Mouse (Mus musculus) hindbrain, embryonic 13.5 days (tissue): ENCODE measurements around the gene Rln3. TPM values are rescaled to one million over a fixed set of nuclear protein-coding genes. Genes with fewer than 3 reads are reported as not detected.
"Not testable (repeated sequence)": the region's sequence is repeated elsewhere in the genome, so short reads cannot be mapped to it uniquely, and the experiment has no call there.

ENCODE experiments used
- ATAC-seq: fragments of 200-750 bp; cut with Nextera tagmentation; 2 replicates; pipeline ENCODE4 v1.8.0; 2017; ENCODE audit warnings: moderate TSS enrichment; ENCODE audit not compliant: low FRiP score
- H3K27ac ChIP-seq: fragments of 300-500 bp; sonication (generic); 2 replicates; pipeline ENCODE4 v1.5.1; 2015; ENCODE audit warnings: inconsistent platforms, mild to moderate bottlenecking, moderate library complexity
- H3K27me3 ChIP-seq: fragments of 300-500 bp; sonication (generic); 2 replicates; pipeline ENCODE4 v1.6.1; 2015; ENCODE audit warnings: mild to moderate bottlenecking, inconsistent platforms
- H3K36me3 ChIP-seq: fragments of 300-500 bp; sonication (generic); 2 replicates; pipeline ENCODE4 v1.6.1; 2015; ENCODE audit warnings: mild to moderate bottlenecking, inconsistent platforms
- H3K4me1 ChIP-seq: fragments of 300-500 bp; sonication (generic); replicated peaks from 2 replicates; pipeline ENCODE4 v1.6.1; 2015; ENCODE audit warnings: inconsistent platforms
- H3K4me2 ChIP-seq: fragments of 300-500 bp; sonication (generic); 2 replicates; pipeline ENCODE4 v1.6.1; 2015; ENCODE audit warnings: inconsistent platforms, mild to moderate bottlenecking, moderate library complexity
- H3K4me3 ChIP-seq: fragments of 300-500 bp; sonication (generic); 2 replicates; pipeline ENCODE4 v1.5.1; 2015; ENCODE audit warnings: mild to moderate bottlenecking, inconsistent platforms
- H3K9ac ChIP-seq: fragments of 300-500 bp; sonication (generic); 2 replicates; pipeline ENCODE4 v1.6.1; 2015; ENCODE audit warnings: mild to moderate bottlenecking, inconsistent platforms
- H3K9me3 ChIP-seq: fragments of 300-500 bp; sonication (generic); 2 replicates; pipeline ENCODE4 v1.6.1; 2016; ENCODE audit warnings: inconsistent platforms
- WGBS: fragments of 180-500 bp; shearing (Covaris S2); methylation state at CpG from one replicate; pipeline ENCODE4 v1.1.7; 2015; 5-methylcytosine and 5-hydroxymethylcytosine counted together
- polyA plus RNA-seq: library from polyadenylated mRNA; unstranded; fragments of >200 nt; fragmentation: Nextera tagmentation; extraction: Ambion mirVana; gene quantifications from 2 replicates; pipeline ENCODE4 v1.2.1, GENCODE M21; 2015

Gene Rln3
- polyA plus RNA-seq, 1 experiment from 2014 or later = not detected

- peak; percentile 38; the same call in 1 of the 2 replicates for ATAC-seq
These were observed 32.9 kb downstream of the Rln3 start, which contains the start of gene 2210011C24Rik for GRCm38 (mm10) chr8:84011705-84012498. Gene 2210011C24Rik, minus strand, starts transcription at chr8:84012171.

GRCm38 (mm10) chr8:84010625-84011611 is 33.9 kb downstream of the Rln3 start:
- no peaks in the 10 kb centered on the region for H3K36me3 ChIP-seq
- WGBS = 2% methylated on average over 82 of the region's 83 CpGs
- peaks cover 27% of the 10 kb centered on the region for H3K4me1 ChIP-seq
- H3K9ac ChIP-seq = peak overlapping the region; percentile 77
- peaks cover 47% of the 10 kb centered on the region for H3K27me3 ChIP-seq
- peak overlapping the region; percentile 98 for H3K4me2 ChIP-seq
- peak overlapping the region; percentile 56 for H3K4me3 ChIP-seq
- no peaks in the 10 kb centered on the region for H3K9me3 ChIP-seq
- peak; percentile 46 for ATAC-seq
- H3K27ac ChIP-seq = no peak overlapping the region

More at GRCm38 (mm10) chr8:84011705-84012498, 32.9 kb downstream of the Rln3 start, which contains the start of gene 2210011C24Rik:
- WGBS = under 1% methylated on average over 45 of the region's 45 CpGs
- Histone ChIP-seq H3K4me1 (peaks cover 27% of the 10 kb centered on the region), H3K4me3 (peak within 1 kb of the TSS; percentile 56), H3K9ac (peak within 1 kb of the TSS; percentile 77), H3K4me2 (peak within 1 kb of the TSS; percentile 98), H3K27me3 (peaks cover 47% of the 10 kb centered on the region), H3K9me3 (no peaks in the 10 kb centered on the region), H3K27ac (no peak within 1 kb of the TSS), H3K36me3 (no peaks in the 10 kb centered on the region)

GRCm38 (mm10) chr8:84009876-84010275 is 34.9 kb downstream of the Rln3 start:
- ATAC-seq = no peak
- no peak overlapping the region for H3K4me2 ChIP-seq

GRCm38 (mm10) chr8:84008362-84008761 is 36.4 kb downstream of the Rln3 start:
- Histone ChIP-seq H3K27me3 (peaks cover 40% of the 10 kb centered on the region), H3K4me1 (peaks cover 39% of the 10 kb centered on the region), H3K4me2 (no peak overlapping the region), H3K4me3 (no peak overlapping the region), H3K9me3 (no peaks in the 10 kb centered on the region), H3K27ac (no peak overlapping the region), H3K9ac (no peak overlapping the region), H3K36me3 (no peaks in the 10 kb centered on the region)
- 34% methylated on average over 7 of the region's 7 CpGs for WGBS
- no peak for ATAC-seq

More at GRCm38 (mm10) chr8:84009876-84010275, 34.9 kb downstream of the Rln3 start:
- H3K27me3 ChIP-seq = peaks cover 47% of the 10 kb centered on the region
- H3K4me1 ChIP-seq = peaks cover 31% of the 10 kb centered on the region
- no peak overlapping the region for H3K27ac ChIP-seq
- H3K4me3 ChIP-seq = no peak overlapping the region
- no peak overlapping the region for H3K9ac ChIP-seq
- 1% methylated on average over 11 of the region's 11 CpGs for WGBS
- no peaks in the 10 kb centered on the region for H3K9me3 ChIP-seq
- H3K36me3 ChIP-seq = no peaks in the 10 kb centered on the region

GRCm38 (mm10) chr8:84005502-84005901 is 39.3 kb downstream of the Rln3 start:
- Histone ChIP-seq H3K27me3 (peaks cover 33% of the 10 kb centered on the region), H3K4me1 (peaks cover 32% of the 10 kb centered on the region)
- H3K9ac ChIP-seq, ATAC-seq, H3K27ac ChIP-seq, H3K36me3 ChIP-seq, H3K9me3 ChIP-seq, H3K4me2 ChIP-seq, H3K4me3 ChIP-seq: not testable (repeated sequence)
- 92% methylated on average over 7 of the region's 7 CpGs for WGBS

GRCm38 (mm10) chr8:84004533-84005201 is 40.1 kb downstream of the Rln3 start:
- ATAC-seq = peak; percentile 79
- Histone ChIP-seq H3K27me3 (peaks cover 34% of the 10 kb centered on the region), H3K27ac (peak overlapping the region; percentile 67), H3K4me2 (peak overlapping the region; percentile 90), H3K36me3 (peaks cover 5% of the 10 kb centered on the region), H3K9ac (peak overlapping the region; percentile 82), H3K9me3 (no peaks in the 10 kb centered on the region), H3K4me3 (peak overlapping the region; percentile 59), H3K4me1 (peaks cover 30% of the 10 kb centered on the region)
- WGBS = under 1% methylated on average over 30 of the region's 30 CpGs

- Histone ChIP-seq H3K4me1 (peaks cover 40% of the 10 kb centered on the region), H3K4me2 (peak overlapping the region; percentile 90), H3K9me3 (no peaks in the 10 kb centered on the region), H3K27ac (no peak overlapping the region), H3K36me3 (peaks cover 10% of the 10 kb centered on the region), H3K4me3 (peak overlapping the region; percentile 59), H3K9ac (peak overlapping the region; percentile 82), H3K27me3 (peaks cover 32% of the 10 kb centered on the region)
- ATAC-seq = no peak
- 80% methylated on average over 6 of the region's 6 CpGs for WGBS
These were observed 41.1 kb downstream of the Rln3 start for GRCm38 (mm10) chr8:84003612-84004246.

GRCm38 (mm10) chr8:84002957-84003611 is 41.7 kb downstream of the Rln3 start:
- no peak overlapping the region for H3K9ac ChIP-seq
- peaks cover 10% of the 10 kb centered on the region for H3K36me3 ChIP-seq
- peaks cover 42% of the 10 kb centered on the region for H3K4me1 ChIP-seq
- H3K9me3 ChIP-seq = no peaks in the 10 kb centered on the region
- H3K4me2 ChIP-seq = no peak overlapping the region; the same call in 1 of the 2 replicates
- 62% methylated on average over 12 of the region's 12 CpGs for WGBS
- H3K4me3 ChIP-seq = no peak overlapping the region
- H3K27me3 ChIP-seq = peaks cover 31% of the 10 kb centered on the region
- ATAC-seq = no peak
- H3K27ac ChIP-seq = no peak overlapping the region

GRCm38 (mm10) chr8:84001281-84002000 is 43.4 kb downstream of the Rln3 start, which contains the start of gene 1700067K01Rik:
Gene 1700067K01Rik, plus strand, starts transcription at chr8:84001502.
- Histone ChIP-seq H3K27me3 (peaks cover 31% of the 10 kb centered on the region), H3K4me2 (peak within 1 kb of the TSS; percentile 33), H3K27ac (no peak within 1 kb of the TSS), H3K9me3 (no peaks in the 10 kb centered on the region), H3K4me3 (peak within 1 kb of the TSS; percentile 17), H3K9ac (peak within 1 kb of the TSS; percentile 35), H3K36me3 (peaks cover 10% of the 10 kb centered on the region), H3K4me1 (peaks cover 45% of the 10 kb centered on the region)
- ATAC-seq = no peak
- WGBS = 18% methylated on average over 61 of the region's 61 CpGs

- H3K27ac ChIP-seq = no peak overlapping the region
- peak overlapping the region; percentile 79; the same call in 1 of the 2 replicates for H3K4me2 ChIP-seq
- WGBS = 94% methylated on average over 2 of the region's 2 CpGs
- H3K27me3 ChIP-seq = peaks cover 31% of the 10 kb centered on the region
- peaks cover 47% of the 10 kb centered on the region for H3K4me1 ChIP-seq
- peaks cover 14% of the 10 kb centered on the region for H3K36me3 ChIP-seq
- no peak for ATAC-seq
- no peak overlapping the region for H3K4me3 ChIP-seq
- 0 out of 2 replicates have a peak overlapping the region, but pooled peaks have one; percentile 83 for H3K9ac ChIP-seq
- H3K9me3 ChIP-seq = no peaks in the 10 kb centered on the region
These were observed 45.0 kb downstream of the Rln3 start for GRCm38 (mm10) chr8:83999825-84000224.
